Mouse (Mus musculus) myocyte (in vitro differentiated cells): Measurements from ENCODE around the gene Gtf3c4. TPM values are rescaled to one million over a fixed set of nuclear protein-coding genes. Genes with fewer than 3 reads are reported as not detected.

Experiments
- H3K27me3 ChIP-seq: one replicate; pipeline ENCODE4 v1.6.1; 2011; ENCODE audit not compliant: control insufficient read depth, insufficient read depth, insufficient read length
- H3K36me3 ChIP-seq: one replicate; pipeline ENCODE4 v1.6.1; 2011; ENCODE audit not compliant: control insufficient read depth, insufficient read depth
- H3K4me2 ChIP-seq: one replicate; pipeline ENCODE4 v1.6.1; 2011; ENCODE audit warnings: low read depth, control low read depth
- H3K4me3 ChIP-seq: one replicate; pipeline ENCODE4 v1.5.1; 2011; ENCODE audit warnings: mild to moderate bottlenecking, control low read depth, moderate library complexity
- H3K79me2 ChIP-seq: one replicate; pipeline ENCODE4 v1.6.1; 2011; ENCODE audit not compliant: control insufficient read depth, insufficient read depth
- H3ac ChIP-seq: one replicate; pipeline ENCODE4 v1.6.1; 2011; ENCODE audit not compliant: control insufficient read depth, insufficient read length
- CEBPB ChIP-seq: IDR thresholded peaks from 2 replicates; pipeline ENCODE4 v1.6.1; 2011; ENCODE audit warnings: mild to moderate bottlenecking, moderate library complexity; ENCODE audit not compliant: poor library complexity, insufficient read depth, severe bottlenecking
- E2F4 ChIP-seq: IDR thresholded peaks from one replicate; pipeline ENCODE4 v1.6.1; 2011; ENCODE audit warnings: mild to moderate bottlenecking, control low read depth, moderate library complexity; ENCODE audit not compliant: insufficient read depth
- MAX ChIP-seq: IDR thresholded peaks from one replicate; pipeline ENCODE4 v1.6.1; 2011; ENCODE audit warnings: low read depth, mild to moderate bottlenecking, control low read depth
- MYOD1 ChIP-seq, 3 experiments: IDR thresholded peaks; one replicate each; pipeline ENCODE4 v1.6.1; 2011; ENCODE audit warnings: control low read depth in 2 of 3, low read depth in 2 of 3, mild to moderate bottlenecking in 2 of 3, moderate library complexity in 1 of 3; ENCODE audit not compliant: insufficient read length in 2 of 3, control insufficient read depth in 1 of 3
- MYOG ChIP-seq, 3 experiments: IDR thresholded peaks; one replicate each; pipeline ENCODE4 v1.6.1; 2011; ENCODE audit warnings: control low read depth in 2 of 3, low read depth in 2 of 3, mild to moderate bottlenecking in 2 of 3; ENCODE audit not compliant: insufficient read length in 2 of 3, control insufficient read depth in 1 of 3, insufficient read depth in 1 of 3
- POLR2A ChIP-seq: IDR thresholded peaks from one replicate; pipeline ENCODE4 v1.6.1; 2011; ENCODE audit warnings: low read depth, mild to moderate bottlenecking, control low read depth, moderate library complexity; ENCODE audit not compliant: insufficient read length
- POLR2AphosphoS2 ChIP-seq: IDR thresholded peaks from one replicate; pipeline ENCODE4 v1.6.1; 2011; ENCODE audit warnings: low read depth, control low read depth; ENCODE audit not compliant: insufficient read length
- REST ChIP-seq: IDR thresholded peaks from one replicate; pipeline ENCODE4 v1.6.1; 2011; ENCODE audit warnings: mild to moderate bottlenecking, control low read depth, moderate library complexity; ENCODE audit not compliant: insufficient read depth, insufficient read length
- SRF ChIP-seq: IDR thresholded peaks from one replicate; pipeline ENCODE4 v1.6.1; 2011; ENCODE audit warnings: low read depth; ENCODE audit not compliant: control insufficient read depth, insufficient read length
- TCF12 ChIP-seq: IDR thresholded peaks from one replicate; pipeline ENCODE4 v1.6.1; 2011; ENCODE audit warnings: mild to moderate bottlenecking, control low read depth; ENCODE audit not compliant: poor library complexity, insufficient read depth, severe bottlenecking
- TCF3 ChIP-seq: IDR thresholded peaks from one replicate; pipeline ENCODE4 v1.6.1; 2011; ENCODE audit warnings: low read depth, control low read depth; ENCODE audit not compliant: insufficient read length
- USF1 ChIP-seq: IDR thresholded peaks from one replicate; pipeline ENCODE4 v1.6.1; 2011; ENCODE audit warnings: low read depth, mild to moderate bottlenecking, control low read depth, moderate library complexity
- polyA plus RNA-seq: library from polyadenylated mRNA; unstranded; fragments of >200 nt; fragmentation: generic; extraction: Trizol; gene quantifications from one replicate; pipeline ENCODE4 v1.2.1, GENCODE M21; 2012; ENCODE audit warnings: missing spikeins

Gene Gtf3c4
- polyA plus RNA-seq, 1 experiment = 26.9 TPM

GRCm38 (mm10) chr2:28839501-28840221 lies 499 bp downstream of the Gtf3c4 start:
- Histone ChIP-seq H3K79me2 (peaks cover 79% of the 10 kb centered on the region), H3K27me3 (no peaks in the 10 kb centered on the region), H3K36me3 (peaks cover 3% of the 10 kb centered on the region), H3K4me2 (peak overlapping the region; percentile 91), H3K4me3 (peak overlapping the region; percentile 94), H3ac (peak overlapping the region; percentile 77)
- TF ChIP-seq MYOD1 (IDR thresholded peaks at IDR 0.05; ENCODE audit: control insufficient read depth in 1 of 3, insufficient read length in 2 of 3, low read depth in 2 of 3) = peak in 1 of 3 experiments; percentile 18
- TF ChIP-seq SRF = no peak

GRCm38 (mm10) chr2:28836181-28836940 lies 3.8 kb downstream of the Gtf3c4 start:
- H3ac ChIP-seq = no peak overlapping the region
- H3K27me3 ChIP-seq = no peaks in the 10 kb centered on the region
- TF ChIP-seq E2F4 (no peak), TCF12 (no peak), TCF3 (no peak), MAX (no peak), USF1 (no peak), SRF (no peak), POLR2AphosphoS2 (no peak), CEBPB (no peak), POLR2A (no peak), MYOG (IDR thresholded peaks at IDR 0.05; ENCODE audit: control insufficient read depth in 1 of 3, insufficient read depth in 1 of 3, insufficient read length in 2 of 3, low read depth in 2 of 3) (peak in 1 of 3 experiments; percentile 41), MYOD1 (IDR thresholded peaks at IDR 0.05; ENCODE audit: control insufficient read depth in 1 of 3, insufficient read length in 2 of 3, low read depth in 2 of 3) (peak in 1 of 3 experiments; percentile 57), REST (no peak)
- peaks cover 93% of the 10 kb centered on the region for H3K79me2 ChIP-seq
- H3K4me3 ChIP-seq = no peak overlapping the region
- peak overlapping the region; percentile 91 for H3K4me2 ChIP-seq
- H3K36me3 ChIP-seq = peaks cover 19% of the 10 kb centered on the region

- TF ChIP-seq TCF3 (no peak), MYOD1 (IDR thresholded peaks at IDR 0.05; ENCODE audit: control insufficient read depth in 1 of 3, insufficient read length in 2 of 3, low read depth in 2 of 3) (peak in 1 of 3 experiments; percentile 32)
- H3K4me2 ChIP-seq = no peak overlapping the region
- H3K27me3 ChIP-seq = no peaks in the 10 kb centered on the region
- H3K36me3 ChIP-seq = peaks cover 62% of the 10 kb centered on the region
- H3K4me3 ChIP-seq = no peak overlapping the region
- H3ac ChIP-seq = no peak overlapping the region
- H3K79me2 ChIP-seq = peaks cover 44% of the 10 kb centered on the region
Measured at GRCm38 (mm10) chr2:28829265-28829664, 10.9 kb downstream of the Gtf3c4 start.

GRCm38 (mm10) chr2:28818866-28819265 lies 21.3 kb downstream of the Gtf3c4 start:
- no peaks in the 10 kb centered on the region for H3K27me3 ChIP-seq
- no peaks in the 10 kb centered on the region for H3K79me2 ChIP-seq
- TF ChIP-seq MYOG (IDR thresholded peaks at IDR 0.05; ENCODE audit: control insufficient read depth in 1 of 3, insufficient read depth in 1 of 3, insufficient read length in 2 of 3, low read depth in 2 of 3) = no peak

GRCm38 (mm10) chr2:28810260-28811013 lies 29.7 kb downstream of the Gtf3c4 start:
- Histone ChIP-seq H3ac (no peak overlapping the region), H3K36me3 (no peaks in the 10 kb centered on the region), H3K4me3 (no peak overlapping the region), H3K4me2 (peak overlapping the region; percentile 24), H3K79me2 (no peaks in the 10 kb centered on the region), H3K27me3 (peaks cover 13% of the 10 kb centered on the region)
- no peak for TF ChIP-seq POLR2A
- no peak for TF ChIP-seq REST
- peak; percentile 67 to 82 (median 79) for TF ChIP-seq MYOG (IDR thresholded peaks at IDR 0.05; ENCODE audit: control insufficient read depth in 1 of 3, insufficient read depth in 1 of 3, insufficient read length in 2 of 3, low read depth in 2 of 3)
- no peak for TF ChIP-seq USF1
- TF ChIP-seq CEBPB = no peak
- no peak for TF ChIP-seq MAX
- TF ChIP-seq TCF3 = peak; percentile 15
- no peak for TF ChIP-seq SRF
- no peak for TF ChIP-seq E2F4
- peak; percentile 2 to 95 (median 90) for TF ChIP-seq MYOD1 (IDR thresholded peaks at IDR 0.05; ENCODE audit: control insufficient read depth in 1 of 3, insufficient read length in 2 of 3, low read depth in 2 of 3)
- no peak for TF ChIP-seq POLR2AphosphoS2
- TF ChIP-seq TCF12 = peak; percentile 50

More at GRCm38 (mm10) chr2:28818866-28819265, 21.3 kb downstream of the Gtf3c4 start:
- no peaks in the 10 kb centered on the region for H3K36me3 ChIP-seq
- no peak overlapping the region for H3K4me2 ChIP-seq
- H3ac ChIP-seq = no peak overlapping the region
- H3K4me3 ChIP-seq = no peak overlapping the region
